Mouse (Mus musculus) activated CD4-positive, CD25-positive, alpha-beta regulatory T cell, adult 4 months (primary cell): ENCODE measurements around the gene Dcps. TPM values are rescaled to one million over a fixed set of nuclear protein-coding genes. Genes with fewer than 3 reads are reported as not detected.
"Not testable (repeated sequence)": the region's sequence is repeated elsewhere in the genome, so short reads cannot be mapped to it uniquely, and the experiment has no call there.

Experiments used
- ATAC-seq: one replicate; pipeline ENCODE4 v1.8.0; 2017
- polyA plus RNA-seq, 2 experiments: library from polyadenylated mRNA; unstranded; fragments of 100-300 nt; shearing (Covaris generic); gene quantifications; one replicate each; pipeline ENCODE4 v1.2.1; 2017

Gene Dcps
- polyA plus RNA-seq, 2 experiments from 2014 or later, result 84.9 to 98.4 TPM

DNA sequence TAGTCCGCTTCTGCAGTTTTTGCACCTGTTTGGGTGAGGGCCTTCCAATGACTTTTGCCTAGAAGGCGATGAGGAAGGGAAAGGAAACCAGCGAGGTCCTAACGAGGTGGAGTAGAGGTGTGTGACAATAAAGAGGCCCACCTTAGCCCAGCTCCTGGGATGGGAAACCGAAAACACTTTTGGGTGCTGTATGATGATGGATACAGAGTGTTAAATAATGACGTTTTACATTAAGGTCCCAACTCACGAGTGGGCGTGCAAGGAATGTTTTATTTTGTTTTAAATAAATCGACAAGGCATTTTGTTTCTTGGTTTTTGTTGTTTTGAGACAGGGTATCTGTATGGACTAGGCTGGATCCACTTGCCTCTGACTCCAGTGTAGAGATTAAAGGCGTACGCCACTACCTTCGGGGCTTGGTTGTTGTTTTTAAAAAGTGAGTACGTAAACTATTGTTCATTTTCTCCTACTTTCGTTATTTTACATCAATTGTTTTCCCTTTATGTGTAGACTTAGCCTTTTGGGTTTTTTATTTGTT, 331 bp upstream of the Dcps start:
- ATAC-seq, result peak; percentile 0

DNA sequence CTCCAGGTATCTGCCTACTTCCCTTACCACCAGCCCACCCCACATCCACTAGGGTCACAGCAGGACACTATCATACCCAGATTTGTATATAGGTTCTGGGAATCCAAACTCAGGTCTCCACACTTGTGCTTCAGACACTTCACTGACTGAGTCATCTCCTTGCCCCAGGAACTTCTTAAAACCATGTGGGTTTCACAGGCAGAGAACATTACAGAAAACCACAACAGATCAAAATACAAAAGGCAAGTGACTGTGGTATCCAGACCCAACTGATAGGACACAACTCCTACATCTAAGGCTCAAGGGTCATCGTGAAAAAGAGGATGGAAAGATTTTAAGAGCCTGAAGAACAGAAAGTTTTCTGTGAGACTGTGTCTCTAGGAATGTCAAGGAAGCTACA, 2.5 kb downstream of the Dcps start:
- ATAC-seq, result no peak

DNA sequence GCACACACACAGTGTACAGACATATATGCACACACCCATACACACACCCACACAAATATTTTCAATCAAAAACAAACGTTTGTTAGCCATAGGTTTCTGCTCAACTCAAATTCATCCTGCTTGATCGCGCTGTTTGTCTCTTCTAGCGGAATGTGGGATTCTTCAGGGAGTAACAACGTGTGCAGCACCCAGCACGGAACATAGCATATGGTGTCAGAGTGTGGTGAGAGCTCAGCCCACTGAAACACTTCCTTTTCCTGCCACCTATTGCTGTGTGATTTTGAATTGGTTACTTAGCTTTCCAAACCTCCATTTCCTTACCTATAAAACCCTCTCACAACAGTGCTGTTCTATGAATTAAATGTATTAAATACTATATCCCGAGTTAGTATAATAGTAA, 5.8 kb downstream of the Dcps start:
- ATAC-seq, result no peak

DNA sequence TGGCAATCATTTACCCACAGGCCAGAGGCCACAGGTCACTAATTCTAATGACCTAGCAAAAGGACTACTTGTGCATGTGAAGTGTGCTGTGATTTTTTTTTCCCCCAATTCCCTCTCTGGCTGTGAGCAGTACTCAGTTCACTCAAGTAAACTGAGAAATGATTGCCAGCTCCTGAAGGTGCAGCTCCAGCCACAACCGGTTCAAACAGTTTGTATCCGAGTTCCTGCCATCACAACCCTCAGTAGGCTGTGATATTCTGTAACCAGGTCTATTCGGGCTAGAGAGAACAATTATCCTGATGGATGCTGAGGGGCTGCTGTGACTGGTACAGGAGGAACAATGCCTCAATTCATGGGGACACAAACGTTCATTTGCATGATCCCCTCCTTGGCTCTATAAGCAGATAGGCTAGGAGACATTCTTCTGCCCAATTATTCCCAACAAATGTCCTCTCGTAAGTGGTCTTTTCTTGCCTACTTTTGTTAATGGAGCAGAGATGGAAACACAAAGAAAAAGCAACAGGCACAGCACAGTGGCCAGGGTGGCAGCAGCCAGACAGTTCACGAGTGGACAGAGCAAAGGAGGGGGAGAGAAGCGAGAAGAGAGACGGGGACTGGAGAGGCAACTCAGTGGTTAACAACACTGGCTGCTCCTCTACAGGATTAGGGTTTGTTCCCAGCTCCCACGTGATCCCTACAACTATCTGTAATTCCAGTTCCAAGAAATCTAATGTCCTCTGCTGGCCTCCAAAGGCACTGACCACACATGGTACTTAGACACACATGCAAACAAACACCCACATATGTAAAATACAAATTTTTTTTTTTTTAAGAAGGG, 8.8 kb downstream of the Dcps start:
- ATAC-seq, result no peak

DNA sequence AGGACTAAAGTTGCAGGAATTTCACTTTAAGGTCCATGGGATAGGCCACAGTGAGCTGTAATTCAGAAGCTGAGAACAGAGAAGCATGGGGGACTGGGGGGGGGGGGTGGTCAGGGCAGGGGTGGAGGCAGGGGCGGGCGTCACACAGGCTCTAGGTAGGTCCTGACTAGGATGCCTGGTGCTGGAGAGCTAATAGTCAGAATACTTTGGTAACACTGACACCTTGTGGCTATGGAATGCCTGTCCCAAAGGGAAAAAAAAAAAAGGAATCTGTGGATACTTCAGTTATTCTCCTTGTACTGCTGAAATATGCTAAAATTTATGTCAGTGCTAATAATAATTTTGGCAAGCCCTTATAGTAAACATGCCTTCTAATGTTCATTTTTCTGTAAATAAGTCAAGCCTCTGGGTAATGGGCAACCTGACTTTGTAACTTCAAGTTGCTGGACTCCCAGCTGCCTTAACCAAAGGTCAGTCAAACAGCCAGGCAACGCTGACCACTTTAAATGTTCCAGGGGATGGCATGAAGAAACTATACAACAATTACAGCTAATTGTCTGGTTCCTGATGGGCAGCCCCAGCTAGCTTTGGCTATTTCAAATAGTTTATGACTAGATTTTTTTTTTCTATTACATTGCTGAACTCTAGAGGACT, 9.6 kb downstream of the Dcps start:
- ATAC-seq, result peak; percentile 49

DNA sequence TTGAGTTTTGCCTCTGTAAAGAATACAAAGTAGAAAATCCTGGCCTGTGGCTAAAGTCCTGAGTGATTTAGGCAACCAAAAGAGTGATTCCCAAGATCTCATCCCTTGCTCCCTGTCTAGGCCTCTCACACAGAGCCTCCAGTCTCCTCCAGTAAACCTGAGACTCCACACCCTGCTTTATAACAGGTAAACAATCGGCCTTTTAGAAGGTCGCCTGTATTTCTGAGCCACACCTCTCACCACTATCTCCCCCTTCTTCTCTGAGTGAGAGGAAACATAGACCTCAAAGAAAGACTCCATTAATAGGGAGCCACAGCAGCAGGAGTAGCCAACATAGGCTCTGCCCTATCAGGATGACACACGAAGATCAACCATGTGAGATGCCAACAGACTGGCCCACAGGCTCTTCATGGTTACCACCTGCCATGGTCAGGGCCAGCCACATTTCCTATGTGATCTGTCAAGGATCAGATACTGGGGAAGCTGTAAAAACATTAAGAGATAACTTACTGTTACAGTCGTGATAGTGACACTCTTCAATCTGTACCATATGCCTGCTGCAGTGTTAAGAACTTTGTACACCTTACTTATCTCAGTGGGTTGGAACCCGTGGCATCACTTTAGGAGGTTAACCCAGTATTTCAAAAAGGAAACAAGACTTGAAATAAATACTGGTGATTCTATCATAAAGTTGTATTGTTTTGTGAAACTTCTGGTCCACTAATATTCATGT, 11.6 kb downstream of the Dcps start:
- no peak for ATAC-seq

DNA sequence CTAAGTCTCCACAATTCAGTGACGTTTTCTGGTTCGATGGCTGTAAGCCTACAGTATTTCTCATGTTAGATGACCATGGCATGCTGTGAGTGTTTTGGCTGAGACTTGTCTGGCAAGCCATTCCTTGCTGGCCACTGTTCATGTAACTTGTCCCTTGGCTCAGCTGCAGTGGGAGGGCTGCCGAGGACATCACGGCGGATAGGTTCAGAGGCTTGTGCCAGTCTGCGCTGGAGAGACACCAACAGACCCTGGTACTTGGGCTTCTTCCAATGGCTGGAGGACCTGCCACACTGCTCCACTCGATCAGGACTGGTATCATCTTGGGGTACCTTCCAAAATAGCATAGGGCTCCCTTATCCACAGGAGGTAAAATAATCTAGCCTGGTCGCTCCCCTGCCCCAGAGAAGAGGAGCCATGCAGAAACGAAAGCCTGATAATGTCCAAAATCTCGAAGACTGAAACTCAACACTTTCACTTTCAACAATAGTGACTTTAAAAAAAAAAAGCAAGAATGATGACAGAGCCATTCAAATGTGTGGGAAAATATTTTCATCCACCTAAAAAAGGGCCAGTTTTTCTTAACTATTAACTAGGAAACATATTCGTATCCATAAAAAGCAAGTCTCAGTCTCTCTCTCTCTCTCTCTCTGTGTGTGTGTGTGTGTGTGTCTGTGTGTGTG, 12.7 kb downstream of the Dcps start:
- peak; percentile 38 for ATAC-seq

DNA sequence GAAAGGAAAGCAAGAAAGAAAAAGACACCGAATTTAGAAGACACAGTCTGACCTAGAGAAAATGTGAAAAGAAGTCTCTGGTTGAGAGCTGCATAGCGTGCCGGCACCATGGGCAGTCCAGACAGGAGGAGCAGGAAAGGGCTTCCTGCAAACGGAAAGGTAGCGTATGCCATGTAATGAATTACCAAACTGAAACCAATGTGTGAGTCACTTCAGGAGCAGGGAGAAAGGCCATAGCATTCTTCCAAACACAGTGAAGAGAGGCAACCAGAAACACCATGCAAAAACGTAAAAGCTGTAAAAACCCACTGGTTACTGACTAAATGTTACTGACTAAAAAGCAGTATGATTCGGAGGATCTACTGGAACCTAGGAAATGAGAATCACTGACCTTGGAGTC, 14.1 kb downstream of the Dcps start:
- no peak for ATAC-seq

DNA sequence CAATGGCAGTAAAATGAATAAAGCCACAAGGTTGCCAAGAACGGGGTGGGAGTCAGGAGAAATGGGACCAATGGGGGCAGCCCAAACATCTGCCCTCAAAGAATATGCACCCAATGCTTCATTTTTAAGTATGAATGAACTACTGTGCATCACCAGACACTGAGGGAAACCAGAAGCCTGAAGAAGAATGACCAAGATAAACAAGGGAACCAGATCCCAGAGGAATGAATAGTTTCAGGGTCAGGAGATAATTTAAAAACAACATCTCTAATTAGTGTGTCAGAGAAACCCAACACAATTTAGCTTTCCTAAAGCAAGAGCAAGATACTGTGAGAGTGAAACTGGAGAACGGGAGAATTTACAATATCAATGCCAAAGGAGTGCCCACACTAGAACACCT, 15.2 kb downstream of the Dcps start:
- ATAC-seq, result no peak

DNA sequence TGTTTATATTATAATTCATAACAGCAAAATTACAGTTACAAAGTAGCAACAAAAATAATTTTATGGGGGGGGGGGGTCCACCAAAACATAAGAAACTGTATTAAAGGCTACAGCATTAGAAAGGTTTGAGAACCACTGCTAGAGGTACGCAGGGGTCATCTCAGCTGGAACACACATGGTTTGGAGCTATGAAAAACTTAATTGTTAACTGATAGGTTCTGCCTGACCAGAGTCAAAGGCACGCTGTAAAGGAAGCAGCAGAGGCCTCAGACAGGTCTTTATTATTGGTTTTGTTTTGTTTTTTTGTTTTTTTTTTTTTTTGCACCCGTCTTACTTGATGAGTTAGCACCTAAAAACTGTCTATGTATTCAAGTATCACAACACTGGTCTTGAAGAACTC, 17.4 kb downstream of the Dcps start:
- ATAC-seq, result no peak

DNA sequence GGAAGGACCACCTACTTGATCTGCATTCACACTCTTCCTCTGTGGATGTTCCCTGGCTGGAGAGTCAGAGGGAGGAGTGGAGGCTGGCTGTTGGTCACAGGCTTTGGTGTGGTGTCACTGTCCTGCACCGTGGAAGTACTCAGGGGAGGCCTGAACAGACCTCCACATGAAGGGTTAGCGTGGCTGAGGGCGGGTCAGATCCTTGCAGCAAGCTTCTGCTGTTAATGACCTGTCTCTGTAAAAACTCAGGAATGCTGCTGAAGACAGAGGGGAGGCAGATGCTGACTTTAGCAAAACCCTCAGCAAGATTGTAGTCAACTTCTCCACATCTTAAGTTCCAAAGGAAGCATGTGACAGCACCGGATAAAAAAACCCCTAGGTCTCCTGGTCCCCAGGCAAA, 19.0 kb downstream of the Dcps start:
- ATAC-seq, result no peak

DNA sequence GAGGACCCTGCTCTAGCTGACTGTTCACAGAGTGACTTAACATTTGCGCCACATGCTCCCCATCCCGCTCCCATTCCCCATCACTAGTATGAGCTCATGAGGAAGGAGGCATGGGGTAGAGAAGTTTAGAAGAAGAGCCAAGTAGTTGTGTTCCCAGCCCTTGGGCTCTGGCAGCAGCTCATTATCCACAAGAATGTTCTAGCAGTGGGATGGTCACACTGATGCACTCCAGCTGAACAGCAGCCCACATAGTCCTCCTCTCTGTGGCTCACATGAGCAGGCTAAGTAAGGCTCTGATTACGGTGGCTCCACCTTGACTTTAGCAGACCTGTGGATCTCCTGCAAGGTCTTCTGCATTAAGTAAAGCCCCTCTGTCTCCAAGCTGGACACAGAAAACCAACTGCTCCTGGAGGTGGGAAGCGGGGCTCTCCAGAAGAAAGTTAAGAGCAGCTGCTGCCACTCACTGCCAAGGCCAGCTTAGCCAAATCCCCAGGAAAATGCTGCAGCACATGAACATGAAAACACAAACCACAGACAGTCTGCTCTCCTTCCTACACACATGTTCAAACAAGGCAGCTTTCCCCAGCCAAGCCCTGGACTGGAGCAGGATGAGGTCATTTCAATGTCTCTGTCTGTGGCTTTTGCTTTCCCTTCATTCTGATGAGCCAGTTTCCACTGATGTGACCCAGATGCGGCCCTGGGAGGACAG, 19.7 kb downstream of the Dcps start:
- ATAC-seq, result no peak

DNA sequence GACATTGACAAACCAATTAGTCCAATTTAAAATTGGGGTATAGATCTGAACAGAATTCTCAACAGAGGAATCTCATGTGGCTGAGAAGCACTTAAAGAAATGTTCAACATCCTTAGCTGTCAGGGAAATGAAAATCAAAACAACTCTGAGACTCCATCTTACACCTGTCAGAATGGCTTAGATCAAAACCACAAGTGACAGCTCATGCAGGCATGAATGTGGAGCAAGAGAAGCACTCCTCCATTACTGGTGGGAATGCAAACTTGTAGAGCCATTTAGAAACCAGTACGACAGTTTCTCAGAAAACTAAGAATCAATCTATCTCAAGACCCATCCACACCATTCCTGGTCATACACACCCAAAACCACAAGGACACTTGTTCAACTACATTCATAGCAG, 22.9 kb downstream of the Dcps start:
- ATAC-seq, result no peak

DNA sequence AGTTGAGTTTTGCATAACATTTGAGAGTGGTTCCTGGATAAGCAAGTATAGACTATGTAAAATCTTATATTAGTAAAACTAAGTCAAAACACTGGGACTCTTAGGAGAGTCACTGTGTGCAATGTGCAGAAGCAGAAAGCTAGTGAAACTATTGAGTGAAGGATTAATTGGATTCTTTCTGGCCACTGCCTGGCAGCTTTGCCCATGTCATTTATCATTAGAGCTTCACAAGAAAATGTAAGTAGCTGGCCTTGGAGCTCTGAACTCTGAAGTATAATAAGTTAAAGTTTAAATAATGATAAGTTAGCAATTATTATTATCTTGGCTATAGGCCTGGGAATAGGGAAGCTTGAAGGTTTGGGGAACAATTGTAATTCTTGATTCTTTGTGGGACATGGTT, 27.0 kb downstream of the Dcps start:
- ATAC-seq, result not testable (repeated sequence)

DNA sequence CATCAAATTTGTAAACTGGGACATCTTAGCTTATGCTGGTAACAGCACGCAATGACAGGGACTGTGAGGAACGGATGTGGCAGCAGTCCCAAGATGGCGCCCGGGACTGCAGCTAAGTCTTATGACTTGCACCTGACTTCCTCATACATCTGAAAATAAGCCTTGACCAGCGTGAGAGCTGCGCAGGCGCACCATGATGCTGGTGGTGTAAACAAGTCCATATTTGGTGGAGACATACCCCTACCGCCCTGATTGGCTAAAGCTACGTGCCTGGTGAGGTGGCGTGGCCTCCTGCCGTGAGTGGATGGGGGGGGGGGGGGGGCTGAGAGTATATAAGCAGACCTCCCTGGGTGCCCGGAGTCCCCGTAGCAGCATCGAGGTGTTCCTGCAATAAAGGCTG, 28.6 kb downstream of the Dcps start:
- ATAC-seq, result not testable (repeated sequence)

DNA sequence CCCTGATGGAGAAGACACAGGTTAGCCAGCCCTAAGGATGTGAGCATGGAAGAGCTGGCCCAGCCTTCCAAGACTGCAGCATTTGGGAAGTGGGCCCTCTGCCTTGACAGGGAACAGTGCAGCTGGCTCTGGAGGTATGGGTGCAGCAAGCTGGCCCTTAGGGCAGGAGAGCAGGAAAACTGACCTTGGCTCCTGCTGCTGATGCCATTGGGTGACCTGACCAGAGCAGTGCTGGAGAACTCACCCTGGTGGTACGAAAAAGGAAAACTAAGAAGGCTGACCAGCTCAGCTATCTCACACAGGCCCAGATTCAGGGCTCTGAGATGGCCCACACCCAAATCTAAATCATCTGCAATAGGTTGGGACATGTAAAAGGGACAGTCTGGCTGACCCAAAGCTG, 30.0 kb downstream of the Dcps start:
- no peak for ATAC-seq

DNA sequence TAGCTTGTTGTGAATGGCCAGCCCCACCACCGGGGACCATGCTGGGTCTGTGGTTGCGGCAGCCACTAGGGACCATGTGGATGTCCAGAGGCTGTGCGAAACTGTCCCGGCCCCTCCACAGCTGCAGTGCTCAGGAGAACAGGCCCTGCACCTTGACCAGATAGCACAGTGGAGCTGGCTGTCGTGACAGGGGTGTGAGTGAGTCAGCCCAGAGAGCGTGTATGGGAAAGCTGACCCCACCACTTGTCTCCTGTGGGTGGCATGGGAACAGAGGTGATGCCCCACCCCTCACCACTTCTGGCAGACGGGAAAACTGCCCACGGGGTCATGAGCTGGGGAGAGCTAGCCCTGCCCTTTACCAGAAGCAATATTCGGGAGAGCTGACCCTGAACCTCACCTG, 30.7 kb downstream of the Dcps start:
- ATAC-seq, result no peak

DNA sequence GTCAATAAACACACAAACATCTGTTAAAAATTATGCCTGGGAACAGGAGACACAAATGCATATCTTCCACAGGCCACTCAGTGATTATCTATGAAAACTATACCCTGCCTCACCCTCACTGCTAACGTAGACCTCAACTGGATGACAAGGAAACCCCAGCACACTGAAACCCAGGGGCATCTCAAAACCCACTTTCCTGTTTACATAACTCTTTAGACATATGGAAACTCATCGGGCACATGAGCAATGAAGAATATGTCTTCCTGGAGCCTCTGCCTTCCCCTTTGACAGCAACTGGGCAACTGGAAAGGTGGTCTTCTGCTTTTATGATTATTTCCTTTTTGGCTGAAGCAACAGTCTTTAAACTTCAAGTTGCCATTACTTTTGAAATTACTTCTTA, 33.6 kb downstream of the Dcps start:
- no peak for ATAC-seq

DNA sequence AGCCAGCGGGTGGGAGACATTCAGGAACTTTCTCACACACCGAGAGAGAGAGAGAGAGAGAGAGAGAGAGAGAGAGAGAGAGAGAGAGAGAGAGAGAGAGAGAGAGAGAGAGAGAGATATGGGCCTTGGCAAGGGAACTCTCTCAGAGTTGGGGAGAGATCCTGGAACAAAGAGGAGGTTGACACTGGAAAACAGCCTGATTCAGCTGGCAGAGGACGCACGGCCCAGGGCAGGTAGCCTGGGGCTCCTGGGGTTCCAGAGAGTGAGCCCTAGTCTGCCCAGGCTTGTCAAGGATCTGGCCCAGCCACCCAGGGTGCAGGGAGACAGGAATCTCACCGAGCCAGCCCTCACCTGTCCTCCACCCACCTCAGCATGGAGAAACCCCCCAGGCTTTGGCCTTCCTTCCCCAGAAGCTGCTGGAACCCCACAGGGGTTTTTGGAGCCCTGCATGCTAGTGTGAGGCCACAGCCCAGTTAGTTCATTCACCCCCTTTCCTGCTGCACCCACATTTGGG, 36.6 kb downstream of the Dcps start:
- ATAC-seq, result no peak

DNA sequence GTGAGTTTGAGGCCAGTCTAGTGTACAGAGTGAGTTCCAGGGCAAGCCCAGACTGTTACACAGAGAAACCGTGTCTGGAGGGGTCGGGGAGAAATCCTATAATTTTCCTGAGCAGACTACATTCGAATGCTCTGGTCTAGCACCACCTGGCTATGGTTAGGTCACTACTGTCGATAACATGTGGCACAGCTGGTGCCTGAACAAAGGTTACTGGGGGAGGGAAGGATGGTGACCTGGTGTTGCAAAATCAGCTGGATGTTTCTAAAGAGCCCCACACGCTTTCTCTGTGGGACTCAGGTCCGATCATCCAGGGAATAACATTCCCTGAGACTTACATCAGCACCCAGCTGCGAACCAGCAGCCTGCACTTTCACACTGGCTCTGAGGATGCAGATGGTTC, 37.8 kb downstream of the Dcps start:
- no peak for ATAC-seq

DNA sequence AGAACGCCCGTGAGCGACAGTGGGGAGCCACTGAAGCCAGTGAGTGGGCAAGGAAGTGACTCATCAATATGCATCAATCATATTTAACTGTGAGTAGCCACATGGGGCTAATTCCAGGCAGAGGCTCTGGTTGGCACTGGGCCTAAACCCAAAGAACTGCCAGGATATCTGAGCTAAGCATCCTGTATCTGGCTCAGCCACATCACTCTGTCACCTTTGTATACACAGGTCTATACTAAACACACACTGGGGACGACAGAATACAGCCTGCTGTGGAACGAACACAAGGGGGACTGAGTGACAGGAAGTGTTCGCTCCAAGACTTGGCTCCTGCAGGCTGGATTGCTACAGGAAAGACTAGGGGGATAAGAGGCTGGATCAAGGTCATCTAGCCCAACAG, 40.3 kb downstream of the Dcps start:
- ATAC-seq, result no peak
